Mouse (Mus musculus) ES-CJ7 (cell line): ENCODE data around the gene Hist1h2ah.

ENCODE experiments used
- DNase-seq: peaks from one replicate; pipeline ENCODE4 v3.0.0; 2011; ENCODE audit warnings: low read depth, low spot score

Gene Hist1h2ah

GRCm38 (mm10) chr13:22039364-22039763, 4.0 kb upstream of the Hist1h2ah start:
- DNase-seq: no peak

DNA sequence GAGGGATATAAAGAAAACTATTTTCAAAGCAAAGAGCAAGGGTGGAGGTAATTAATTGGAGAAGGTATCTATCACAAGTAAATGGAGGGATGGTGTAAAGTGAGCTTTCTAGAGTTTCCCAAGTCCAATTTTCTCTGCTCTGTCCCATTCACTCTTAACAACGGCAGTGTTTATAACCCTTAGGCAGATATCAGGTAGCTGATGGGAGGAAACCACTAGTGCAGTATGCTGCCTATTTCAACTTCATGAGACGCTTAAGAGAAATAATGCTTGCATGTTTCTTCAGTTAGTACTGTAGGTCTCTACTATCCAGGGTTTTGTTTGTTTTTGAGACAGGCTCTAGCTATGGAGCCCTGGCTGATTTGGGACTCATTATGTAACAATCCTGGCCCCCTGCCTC, 2.0 kb upstream of the Hist1h2ah start:
- DNase-seq: no peak

DNA sequence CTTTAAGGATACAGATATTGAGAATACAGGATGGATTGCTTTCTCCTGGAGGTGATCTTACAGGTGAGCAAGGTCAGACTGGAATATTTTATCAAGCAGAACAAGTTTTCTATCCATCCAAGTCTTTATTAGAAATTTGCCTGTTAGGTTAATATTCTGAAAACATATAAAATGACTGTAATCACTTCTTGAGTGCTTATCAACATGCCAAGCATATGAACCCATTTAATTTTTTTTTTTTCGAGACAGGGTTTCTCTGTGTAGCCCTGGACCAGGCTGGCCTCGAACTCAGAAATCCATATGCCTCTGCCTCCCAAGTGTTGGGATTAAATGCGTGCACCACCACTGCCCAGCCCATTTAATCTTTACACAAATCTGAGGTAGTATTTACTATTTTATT, 1.6 kb upstream of the Hist1h2ah start:
- no peak for DNase-seq

- DNase-seq: peak; percentile 82
These were observed 985 bp upstream of the Hist1h2ah start for GRCm38 (mm10) chr13:22036149-22036956.

- peak; percentile 65 for DNase-seq
These were observed 713 bp downstream of the Hist1h2ah start for GRCm38 (mm10) chr13:22034443-22035266.

DNA sequence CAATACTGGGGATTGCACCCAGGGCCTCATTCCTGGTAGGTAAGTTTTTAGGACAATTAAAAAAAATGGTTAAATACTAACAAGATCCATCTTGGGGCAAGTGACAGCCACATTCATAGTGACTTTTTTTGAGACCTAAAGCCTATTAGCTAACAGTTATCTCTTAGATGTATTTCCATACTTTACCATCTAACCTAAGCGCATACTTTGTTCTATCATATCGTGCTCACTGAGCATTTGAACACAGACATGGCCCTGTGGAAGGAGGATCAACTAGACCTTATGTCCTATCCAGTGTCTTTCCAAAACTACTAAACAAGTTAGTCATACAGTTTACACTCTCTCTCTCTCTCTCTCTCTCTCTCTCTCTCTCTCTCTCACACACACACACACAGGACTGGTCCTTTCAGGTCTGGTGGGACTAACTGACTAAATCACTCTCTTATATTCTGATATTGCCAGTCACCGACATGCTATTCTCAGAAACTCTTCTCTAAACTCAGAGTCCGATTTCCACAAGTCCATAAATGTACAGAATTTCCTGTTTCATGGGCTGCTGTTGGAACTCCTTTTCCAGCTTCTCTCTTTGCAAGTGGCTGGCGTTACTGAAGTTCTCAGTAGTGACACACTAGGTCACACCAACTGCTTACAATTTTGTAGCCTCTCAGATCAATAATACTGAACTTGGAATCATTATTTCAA, 1.5 kb downstream of the Hist1h2ah start:
- peak; percentile 27 for DNase-seq

DNA sequence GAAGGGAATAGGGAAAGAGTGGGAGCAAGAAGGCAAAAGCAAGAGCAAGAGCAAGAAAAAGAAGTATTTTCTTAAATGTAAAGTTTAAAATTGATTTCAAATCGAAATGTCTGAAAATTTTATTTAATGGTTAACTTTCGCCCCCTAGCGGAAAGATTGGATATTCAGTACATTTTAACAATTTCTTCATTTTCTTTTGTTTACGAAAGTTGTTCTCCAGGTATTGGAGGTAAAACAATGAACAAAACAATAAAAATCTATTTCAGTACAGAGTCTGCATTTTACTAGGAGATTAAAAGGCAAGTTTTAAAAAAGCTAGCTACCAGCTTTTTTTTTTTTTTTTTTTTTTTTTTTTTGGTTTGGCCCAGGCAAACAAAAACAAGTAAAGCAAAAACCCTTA, 4.9 kb downstream of the Hist1h2ah start:
- no peak for DNase-seq

DNA sequence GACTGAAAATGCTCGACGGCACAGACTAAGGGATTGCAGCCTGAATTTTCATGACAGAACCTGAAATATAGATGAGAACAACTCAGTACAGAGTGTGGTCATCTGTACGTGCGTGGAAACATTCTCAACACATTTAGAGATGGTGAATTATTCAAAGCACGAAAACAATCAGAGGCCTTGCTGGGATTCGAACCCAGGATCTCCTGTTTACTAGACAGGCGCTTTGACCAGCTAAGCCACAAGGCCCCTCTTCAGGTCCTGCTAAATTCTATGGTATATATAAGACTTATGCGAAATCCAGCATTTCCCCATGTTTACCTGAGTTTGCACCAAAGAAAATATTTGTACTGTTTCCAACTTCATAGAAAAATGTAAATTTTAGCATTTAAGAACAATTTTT, 5.4 kb downstream of the Hist1h2ah start:
- DNase-seq: peak; percentile 86

DNA sequence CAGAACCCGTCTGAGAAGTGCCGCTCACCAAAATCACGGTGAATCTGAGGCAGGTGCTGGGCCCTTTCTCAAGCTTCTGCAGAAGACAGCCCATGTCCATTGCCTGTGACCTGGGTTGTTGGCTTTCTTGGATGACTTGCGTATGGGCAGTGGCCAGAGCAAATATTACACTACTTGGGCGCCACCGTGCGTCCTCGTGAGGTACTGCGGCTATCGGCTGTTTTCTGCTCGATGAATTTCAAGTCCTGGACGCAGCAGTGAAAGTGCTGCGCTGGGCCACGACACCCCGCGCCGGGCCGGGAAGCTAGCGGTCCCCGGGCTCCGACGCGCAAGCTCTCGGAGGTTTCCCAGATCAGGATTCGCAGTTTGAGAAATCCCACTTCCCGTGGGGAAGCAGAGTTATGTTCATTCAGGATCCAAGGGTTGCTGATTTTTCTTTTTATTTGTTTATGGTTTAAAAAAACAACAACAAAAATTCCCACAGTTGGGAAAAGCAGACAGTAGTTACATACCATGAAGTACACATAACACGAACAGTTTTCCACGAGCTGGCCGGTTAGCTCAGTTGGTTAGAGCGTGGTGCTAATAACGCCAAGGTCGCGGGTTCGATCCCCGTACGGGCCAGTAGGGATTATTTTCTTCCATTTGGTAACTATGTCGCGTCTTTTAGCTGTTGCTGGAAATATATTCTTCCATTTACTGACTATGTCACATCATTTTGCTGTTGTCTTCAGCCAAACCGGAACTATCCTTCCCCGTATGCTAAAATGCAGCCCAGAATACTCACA, 6.5 kb downstream of the Hist1h2ah start:
- peak; percentile 95 for DNase-seq

DNA sequence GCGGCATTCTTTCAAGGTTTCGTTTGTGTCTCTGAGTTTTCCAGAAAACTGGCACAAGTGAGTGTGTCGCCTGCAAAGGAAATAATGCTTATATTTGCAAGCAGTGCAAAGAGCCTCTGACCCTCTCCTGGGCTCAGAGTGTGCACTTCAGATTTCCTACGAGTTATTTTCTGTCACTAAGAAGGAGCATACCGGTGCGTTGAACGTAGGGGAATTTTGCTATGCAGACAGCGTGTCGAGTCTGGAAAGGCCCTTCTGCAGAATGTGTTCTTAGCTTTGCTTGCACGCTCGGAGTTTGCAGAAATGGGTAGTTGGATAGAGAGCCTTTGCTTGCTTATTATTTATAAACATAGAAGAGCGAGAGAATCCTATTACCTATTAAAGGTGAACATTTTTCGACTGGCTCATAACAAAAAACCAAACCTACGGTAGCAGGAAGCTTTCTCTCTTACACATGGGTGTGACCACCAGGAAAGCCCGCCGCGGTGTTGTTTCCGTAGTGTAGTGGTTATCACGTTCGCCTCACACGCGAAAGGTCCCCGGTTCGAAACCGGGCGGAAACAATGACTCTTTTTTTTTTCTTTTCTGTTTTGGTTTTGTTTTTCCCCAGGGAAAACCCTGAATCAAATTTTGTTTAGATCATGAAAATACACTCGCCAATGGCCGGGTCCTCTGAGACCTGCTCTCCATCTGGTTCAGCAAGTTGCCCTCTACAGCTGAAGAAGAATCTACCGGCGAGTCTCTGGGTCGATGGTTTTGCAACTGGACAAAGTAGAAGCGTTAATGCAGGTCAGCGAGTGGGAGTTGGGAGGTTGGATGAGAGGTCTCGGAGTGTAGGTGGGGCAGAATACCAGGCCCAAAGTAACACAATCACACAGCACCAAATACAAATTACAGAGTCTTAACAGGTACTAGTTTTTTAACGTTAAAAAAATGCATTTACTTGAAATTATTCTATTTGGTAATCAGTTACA, 9.0 kb downstream of the Hist1h2ah start:
- peak; percentile 78 for DNase-seq

GRCm38 (mm10) chr13:22022241-22022640, 13.1 kb downstream of the Hist1h2ah start:
- peak; percentile 95 for DNase-seq

DNA sequence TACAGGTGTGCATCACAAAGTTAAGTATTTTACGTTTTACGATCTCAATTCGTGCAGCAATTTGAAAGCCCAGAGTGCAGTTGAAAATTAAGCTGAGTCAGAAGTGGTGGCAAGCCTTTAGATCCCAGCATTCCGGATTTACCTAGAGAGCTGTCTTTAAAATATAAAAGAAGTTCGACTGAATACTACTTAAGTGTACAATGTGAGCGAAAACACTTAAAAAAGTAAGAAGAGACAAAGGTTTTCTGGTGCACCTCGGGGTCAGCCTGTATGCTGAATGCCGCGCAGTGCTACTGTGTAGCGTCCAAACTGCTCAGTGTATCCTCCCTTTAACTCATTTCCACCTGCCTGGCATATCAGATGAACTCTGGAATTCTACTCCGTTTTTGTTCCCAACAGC, 13.8 kb downstream of the Hist1h2ah start:
- no peak for DNase-seq

DNA sequence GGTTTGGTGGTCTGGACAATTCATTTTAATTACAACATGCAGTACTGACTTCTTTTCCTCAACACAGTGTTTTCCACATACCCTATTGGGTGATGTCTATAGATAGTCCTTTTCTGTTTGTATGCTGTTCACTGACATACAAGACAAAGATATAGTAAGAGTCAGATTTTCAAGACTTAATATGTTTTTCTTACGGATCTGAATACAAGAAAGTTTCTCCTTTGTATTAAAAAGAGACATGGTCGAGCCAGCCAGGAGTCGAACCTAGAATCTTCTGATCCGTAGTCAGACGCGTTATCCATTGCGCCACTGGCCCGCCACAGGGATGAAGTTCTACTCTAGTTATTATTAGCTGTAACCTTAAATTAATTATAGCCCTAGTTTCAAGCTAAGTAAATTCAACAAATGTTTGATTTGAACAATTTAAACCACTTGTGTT, 14.4 kb downstream of the Hist1h2ah start:
- DNase-seq: peak; percentile 75

- DNase-seq: no peak
These were observed 15.2 kb downstream of the Hist1h2ah start for GRCm38 (mm10) chr13:22019934-22020835.

GRCm38 (mm10) chr13:22015479-22016450, 19.6 kb downstream of the Hist1h2ah start:
- DNase-seq: peak; percentile 91

DNA sequence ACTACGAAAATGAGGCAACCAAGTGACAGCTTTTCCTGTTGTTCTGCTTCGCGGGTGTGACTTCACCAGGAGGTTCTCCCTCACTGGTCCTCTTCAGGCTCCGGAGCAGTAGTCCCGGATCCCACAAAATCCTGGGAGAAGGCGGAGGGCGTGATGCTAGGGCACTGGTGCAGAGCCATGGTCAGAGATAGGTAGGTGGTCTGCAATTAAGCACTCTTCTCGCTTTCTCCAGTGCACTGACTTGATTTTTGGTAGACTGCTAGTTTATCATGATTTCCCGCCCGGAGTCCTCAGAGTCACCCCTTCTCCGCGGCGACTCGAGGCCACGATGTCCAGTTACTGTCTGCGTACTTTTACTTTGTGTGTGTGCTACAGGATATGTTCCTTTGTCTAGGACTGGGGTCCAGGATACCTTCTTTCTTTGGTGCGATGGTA, 20.9 kb downstream of the Hist1h2ah start:
- DNase-seq: no peak

DNA sequence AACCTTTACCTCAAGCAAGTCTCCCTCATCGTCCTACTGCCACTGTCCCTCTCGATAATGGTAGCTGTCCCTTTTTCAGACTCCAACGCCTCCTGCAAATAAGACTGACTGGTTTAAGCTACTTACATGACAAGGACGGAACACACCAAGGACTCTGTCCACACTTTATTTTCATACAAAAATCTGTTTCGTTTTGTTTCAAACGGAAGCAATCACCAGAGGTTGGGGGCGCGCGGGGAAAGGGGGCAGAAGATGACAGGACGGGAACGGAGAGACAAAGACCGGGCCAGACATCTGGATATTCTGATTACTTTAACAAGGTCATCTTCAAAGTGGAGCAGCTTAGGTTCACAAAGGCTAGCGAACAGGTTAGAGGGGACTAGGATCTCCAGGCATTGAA, 21.7 kb downstream of the Hist1h2ah start:
- no peak for DNase-seq

GRCm38 (mm10) chr13:22009642-22010041, 25.7 kb downstream of the Hist1h2ah start, which contains the start of gene Prss16:
Prss16 (minus strand) TSS chr13:22009742.
- DNase-seq: no peak
